Mouse (Mus musculus) 416B (cell line): ENCODE data around the gene Ctdnep1.

ENCODE experiments used
- DNase-seq: peaks from one replicate; pipeline ENCODE4 v3.0.0; 2011; ENCODE audit warnings: low read depth

The Ctdnep1 gene

GRCm38 (mm10) chr11:69983377-69983776 is 2.4 kb downstream of the Ctdnep1 start:
- DNase-seq: no peak

GRCm38 (mm10) chr11:69984431-69984830 is 3.5 kb downstream of the Ctdnep1 start:
- no peak for DNase-seq

DNA sequence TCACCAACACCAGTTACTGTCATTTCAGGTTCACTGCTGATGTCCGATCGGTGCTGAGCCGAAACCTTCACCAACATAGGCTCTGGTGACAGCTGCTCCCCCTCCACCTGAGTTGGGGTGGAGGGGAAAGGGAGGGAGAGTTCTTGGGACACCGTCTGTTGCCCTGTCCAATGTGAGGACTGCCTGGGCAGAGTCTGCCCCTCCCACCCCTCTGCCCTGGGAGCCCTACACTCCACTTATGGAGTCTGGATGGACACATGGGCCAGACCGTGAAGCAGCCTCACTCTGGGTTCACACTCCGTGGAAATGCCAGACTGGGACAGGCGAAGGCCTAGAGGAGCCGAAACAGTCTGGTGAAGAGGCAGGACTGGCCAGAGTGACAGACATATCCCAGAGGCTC is 9.0 kb downstream of the Ctdnep1 start:
- no peak for DNase-seq

- peak; percentile 98 for DNase-seq
Measured at GRCm38 (mm10) chr11:69990850-69991691, 10.1 kb downstream of the Ctdnep1 start, which contains the start of gene Gabarap. Gene Gabarap, plus strand, starts transcription at chr11:69991143.

DNA sequence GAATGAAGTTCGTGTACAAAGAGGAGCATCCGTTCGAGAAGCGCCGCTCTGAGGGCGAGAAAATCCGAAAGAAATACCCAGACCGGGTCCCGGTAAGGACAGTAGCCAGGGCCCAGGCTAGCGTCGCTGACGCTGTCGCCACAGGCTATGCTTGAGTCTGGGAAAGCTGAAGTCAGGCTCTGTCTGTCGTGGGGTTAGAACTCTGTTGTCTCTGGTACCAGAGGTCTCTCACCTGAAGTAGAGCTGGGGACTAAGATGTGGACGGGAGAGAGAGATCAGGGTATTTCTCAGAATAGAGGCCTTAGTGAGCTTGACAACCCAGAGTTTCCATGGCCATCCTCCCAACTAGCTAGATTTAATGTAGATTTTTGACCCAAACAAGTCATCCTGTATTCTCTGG is 10.8 kb downstream of the Ctdnep1 start:
- no peak for DNase-seq

DNA sequence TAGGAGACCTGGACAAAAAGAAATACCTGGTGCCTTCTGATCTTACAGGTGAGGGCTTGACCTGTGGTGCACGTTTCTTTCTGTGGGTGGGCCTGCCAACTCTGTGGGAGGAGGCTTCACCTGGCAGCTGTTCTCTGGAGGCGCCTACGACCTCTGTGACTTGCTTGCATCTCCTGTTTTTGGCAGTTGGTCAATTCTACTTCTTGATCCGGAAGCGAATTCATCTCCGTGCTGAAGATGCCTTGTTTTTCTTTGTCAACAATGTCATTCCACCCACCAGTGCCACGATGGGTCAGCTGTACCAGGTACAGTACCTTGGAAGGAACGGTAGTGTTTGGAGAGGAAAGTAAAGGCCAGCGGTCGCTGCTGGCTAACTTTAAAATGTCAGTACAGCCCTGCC is 11.4 kb downstream of the Ctdnep1 start:
- no peak for DNase-seq

DNA sequence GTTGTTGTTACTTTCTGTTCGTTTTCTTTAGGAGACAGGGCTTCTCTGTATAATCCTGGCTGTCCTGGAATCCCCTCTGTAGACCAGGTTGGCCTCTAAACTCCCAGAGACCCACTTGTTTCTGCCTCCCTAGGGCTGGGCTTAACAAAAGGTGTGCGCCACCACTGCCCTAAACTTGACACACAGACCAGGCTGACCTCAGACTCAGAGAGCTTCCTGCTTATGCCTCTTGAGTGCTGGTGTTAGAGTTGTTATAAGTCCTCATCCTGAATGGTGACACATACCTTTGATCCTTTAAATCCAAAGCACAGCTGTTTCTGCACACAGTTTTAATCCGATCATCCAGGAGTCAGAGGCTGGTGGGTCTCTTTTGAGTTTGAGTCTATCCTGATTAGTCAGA is 12.0 kb downstream of the Ctdnep1 start:
- no peak for DNase-seq

DNA sequence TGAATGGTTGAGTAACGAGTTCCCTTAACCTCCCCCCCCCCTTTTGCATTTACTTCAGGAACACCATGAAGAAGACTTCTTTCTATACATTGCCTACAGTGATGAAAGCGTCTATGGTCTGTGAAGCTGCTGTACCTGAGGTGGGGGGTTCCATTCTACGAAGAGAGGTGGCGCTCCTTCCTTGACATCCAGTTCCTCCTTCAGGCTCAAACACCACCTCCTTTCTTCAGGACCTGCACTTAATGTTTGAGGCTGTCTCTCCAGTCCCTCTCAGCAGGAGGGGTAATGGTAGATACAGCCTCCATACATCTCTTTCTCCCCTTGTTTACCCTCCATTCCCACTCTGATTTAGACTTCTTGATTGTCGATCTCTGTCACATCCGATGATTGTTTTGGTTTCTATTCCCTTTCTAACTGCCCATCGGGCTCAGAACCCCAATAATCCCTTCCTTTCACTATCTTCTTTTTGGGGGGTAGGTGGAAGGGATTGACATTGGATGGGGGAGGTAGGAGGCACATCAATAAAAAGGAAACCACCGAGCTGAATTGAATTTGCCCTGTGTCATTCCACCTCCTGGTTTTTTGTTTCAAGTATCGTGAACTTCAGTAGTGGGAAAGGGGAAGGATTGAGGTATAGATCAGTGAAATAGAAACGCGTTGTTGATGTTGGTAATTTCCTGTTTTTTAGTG is 13.6 kb downstream of the Ctdnep1 start:
- DNase-seq: no peak

DNA sequence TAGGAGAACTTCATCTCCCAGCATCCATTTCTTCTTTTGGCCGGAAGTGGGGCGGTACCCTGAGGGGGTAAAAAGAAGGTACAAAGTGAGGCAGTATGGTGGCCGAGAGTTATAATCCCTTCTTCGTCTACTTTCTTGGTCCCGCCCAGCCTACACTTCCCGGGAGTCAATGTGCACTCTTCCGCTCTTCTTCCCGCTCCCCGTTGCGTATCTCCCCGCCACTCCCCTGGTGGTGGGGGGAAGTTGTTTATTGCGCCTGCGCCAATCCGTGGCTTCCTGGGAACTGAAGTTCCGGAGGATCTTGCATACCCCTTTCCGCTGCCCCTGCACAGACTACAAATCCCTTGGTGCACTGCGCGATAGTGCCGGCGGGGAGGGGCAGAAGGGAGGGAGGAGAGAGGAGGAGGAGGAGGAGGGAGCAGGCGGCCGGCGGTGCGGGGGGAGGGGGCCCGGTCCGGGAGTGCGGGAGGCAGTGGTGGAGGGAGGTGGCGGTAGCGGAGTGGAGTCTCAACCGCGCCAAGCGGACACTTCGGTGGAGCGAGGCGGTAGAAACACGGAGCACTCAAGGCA is 14.5 kb downstream of the Ctdnep1 start, which contains the start of gene Phf23:
Gene Phf23, plus strand, starts transcription at position 387 of the 570 bp plus-strand sequence.
- DNase-seq: peak; percentile 100

GRCm38 (mm10) chr11:69996161-69997061 is 15.5 kb downstream of the Ctdnep1 start:
- DNase-seq: peak; percentile 65

DNA sequence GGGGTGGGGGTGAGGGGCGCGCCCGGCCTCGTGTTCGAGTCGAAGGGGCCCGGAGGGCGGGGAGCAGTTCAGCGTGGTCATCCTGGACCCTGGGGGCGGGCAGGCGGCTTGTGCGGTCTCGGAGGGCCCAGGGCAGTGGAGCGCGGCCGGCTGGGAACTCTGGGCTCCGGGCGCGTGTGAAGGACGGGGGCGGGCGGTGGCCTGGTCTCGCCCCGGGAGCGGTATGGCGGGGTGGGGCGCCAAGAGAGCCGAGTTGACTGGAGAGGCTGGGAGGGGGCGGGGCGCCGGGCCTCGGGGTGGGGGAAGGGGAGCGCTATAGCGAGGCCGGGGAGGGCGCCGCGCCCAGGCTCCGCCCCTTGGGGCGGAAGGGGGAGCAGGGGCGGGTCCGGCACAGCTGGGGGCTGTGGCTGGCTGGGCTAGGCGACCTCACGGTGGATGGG is 16.1 kb downstream of the Ctdnep1 start:
- DNase-seq: peak; percentile 81

DNA sequence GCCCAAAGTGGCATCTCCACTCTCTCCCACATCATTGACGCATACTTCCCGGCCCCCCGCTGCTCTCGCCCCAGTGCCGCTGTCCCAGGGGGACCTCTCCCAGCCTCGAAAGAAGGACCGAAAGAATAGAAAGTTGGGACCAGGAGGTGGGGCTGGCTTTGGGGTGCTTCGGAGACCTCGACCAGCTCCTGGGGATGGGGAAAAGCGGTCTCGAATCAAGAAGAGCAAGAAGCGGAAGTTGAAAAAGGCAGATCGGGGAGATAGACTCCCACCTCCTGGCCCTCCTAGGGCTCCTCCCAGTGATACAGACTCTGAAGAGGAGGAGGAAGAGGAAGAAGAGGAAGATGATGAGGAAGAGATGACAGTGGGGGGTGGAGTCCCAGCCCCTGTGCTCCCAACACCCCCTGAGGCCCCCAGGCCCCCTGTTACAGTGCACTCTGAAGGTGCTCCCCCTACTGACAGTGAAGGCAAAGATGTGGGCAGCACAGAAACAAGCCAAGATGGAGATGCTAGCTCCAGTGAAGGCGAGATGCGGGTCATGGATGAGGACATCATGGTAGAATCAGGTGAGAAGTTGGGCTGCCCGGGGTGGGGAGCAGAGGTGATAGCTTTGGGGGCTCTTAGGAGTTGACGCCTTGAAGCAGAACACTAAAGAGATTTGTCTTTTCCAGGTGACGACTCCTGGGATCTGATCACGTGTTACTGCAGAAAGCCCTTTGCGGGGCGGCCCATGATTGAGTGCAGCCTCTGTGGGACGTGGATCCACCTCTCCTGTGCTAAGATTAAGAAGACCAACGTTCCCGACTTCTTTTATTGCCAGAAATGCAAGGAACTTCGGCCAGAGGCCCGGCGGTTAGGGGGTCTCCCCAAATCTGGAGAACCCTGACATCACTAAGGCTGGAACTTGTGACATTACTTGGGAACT is 17.9 kb downstream of the Ctdnep1 start:
- no peak for DNase-seq

- DNase-seq: no peak
Measured at GRCm38 (mm10) chr11:69999666-70000065, 18.7 kb downstream of the Ctdnep1 start.

DNA sequence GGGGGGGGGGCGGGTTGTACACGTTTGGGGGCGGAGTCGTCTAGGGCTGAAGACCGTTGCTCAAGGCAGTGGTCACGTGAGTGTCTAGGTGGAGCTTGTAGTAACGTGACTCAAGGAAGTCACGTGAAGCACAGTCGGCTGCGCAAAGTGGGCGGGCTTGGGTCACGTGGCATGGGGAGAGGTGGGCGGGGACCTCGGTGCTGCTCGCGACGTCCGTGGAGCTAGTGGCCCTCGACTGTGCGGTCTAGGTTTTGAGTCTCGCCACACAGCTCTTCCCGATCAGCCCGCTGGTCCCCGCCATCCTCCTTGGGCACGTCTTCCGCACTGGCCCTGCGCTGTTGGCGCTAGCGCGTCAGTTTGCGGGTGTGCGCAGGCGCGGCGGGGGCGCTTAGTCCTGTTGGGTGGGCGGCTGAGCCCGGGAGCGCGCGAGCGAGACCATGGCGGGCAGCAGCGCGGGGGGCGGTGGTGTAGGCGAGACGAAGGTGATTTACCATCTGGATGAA is 19.5 kb downstream of the Ctdnep1 start, which contains the start of gene Dvl2:
Gene Dvl2, plus strand, starts transcription at position 200 of the 503 bp plus-strand sequence.
- peak; percentile 99 for DNase-seq

DNA sequence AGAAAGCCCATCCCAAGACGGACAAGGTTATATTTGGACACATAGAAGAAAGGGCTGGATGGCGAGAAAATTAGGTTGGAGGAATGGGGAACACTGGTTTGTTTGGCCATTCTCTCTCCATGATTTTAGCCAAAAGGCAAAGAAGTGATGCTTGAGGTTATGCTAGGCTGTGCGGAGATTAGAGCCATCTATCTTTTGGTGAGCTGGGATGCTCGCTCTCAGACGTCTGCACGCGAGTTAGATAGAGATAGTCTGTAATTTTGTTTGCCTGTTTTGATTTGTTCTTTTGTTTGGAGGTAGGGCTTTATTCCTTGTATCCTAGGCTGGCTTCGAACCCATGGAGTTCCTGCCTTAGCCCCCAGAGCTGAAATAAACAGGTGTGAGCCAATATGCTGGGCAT is 20.2 kb downstream of the Ctdnep1 start:
- DNase-seq: no peak

DNA sequence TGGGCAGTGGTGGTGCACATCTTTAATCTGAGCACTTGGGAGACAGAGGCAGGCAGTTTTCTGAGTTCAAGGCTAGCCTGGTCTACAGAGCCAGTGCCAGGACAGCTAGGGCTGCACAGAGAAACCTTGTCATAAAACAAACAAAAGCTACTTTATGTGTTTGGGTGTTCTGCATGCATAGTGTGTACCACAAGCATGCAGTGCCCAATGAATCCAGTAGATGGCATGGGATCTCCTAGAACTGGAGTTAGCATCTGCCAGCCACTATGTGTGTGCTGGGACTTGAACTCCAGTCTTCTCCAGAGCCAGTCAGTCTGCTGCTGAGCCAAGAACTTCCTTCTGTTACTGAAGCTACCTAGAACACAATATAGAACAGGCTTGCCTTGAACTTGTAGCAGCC is 20.9 kb downstream of the Ctdnep1 start:
- peak; percentile 77 for DNase-seq

- DNase-seq: no peak
Measured at GRCm38 (mm10) chr11:70002471-70002870, 21.5 kb downstream of the Ctdnep1 start.

DNA sequence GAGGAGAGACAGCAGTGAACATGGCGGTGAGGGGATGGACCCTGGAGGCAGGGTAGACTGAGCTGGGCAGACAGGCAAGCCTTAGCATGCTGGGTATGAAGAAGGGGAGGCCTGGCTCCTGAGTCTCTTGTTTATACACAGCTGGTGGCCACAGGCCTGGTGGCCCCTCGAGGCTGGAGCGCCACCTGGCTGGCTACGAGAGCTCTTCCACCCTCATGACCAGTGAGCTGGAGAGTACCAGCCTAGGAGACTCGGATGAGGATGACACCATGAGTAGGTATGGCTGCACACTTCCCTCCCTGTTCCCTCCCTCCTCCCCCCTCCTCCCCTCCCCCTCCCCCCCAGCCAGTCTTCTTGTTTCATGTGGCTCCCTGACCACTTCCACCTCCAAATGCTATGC is 24.6 kb downstream of the Ctdnep1 start:
- DNase-seq: peak; percentile 69

DNA sequence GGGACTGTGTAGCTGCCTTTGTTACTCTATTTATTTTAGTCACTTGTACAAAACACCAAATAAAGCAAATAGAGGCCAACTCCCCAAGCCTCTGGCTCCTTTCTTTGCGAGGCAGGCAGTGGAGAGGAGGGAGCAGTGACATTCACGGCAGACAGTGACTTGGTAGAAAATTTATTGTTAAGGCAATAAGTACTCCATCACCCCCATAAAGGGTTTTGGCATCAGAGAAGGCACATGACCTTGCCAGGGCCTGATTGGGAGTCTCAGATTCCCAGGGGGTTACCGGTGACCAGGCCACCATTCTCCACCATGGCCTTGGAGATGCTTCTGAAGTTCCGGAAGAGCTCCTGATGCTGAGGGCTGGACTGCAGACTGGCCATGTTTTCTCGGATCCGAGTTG is 29.1 kb downstream of the Ctdnep1 start:
- no peak for DNase-seq

GRCm38 (mm10) chr11:70010548-70010947 is 29.6 kb downstream of the Ctdnep1 start:
- no peak for DNase-seq
